ENCODE assay signal across 8 mouse cellular contexts in genomic region chr17:44738121-44738637, GRCm38 (mm10). TPM values are rescaled to one million over a fixed set of nuclear protein-coding genes. Genes with fewer than 3 reads are reported as not detected.
A peak's percentile ranks its signal among the peaks of the same experiment; 100 is the strongest.
DNase-seq lines count a peak whose midpoint lies in the region; ATAC-seq and TF ChIP-seq lines count a peak whose summit lies in the region.

No protein-coding gene starts in this region.

- H3K36me3 ChIP-seq in kidney, embryonic 14.5 days (ENCODE audit: control insufficient read depth, insufficient read depth, low read length): no peaks in the 10 kb centered on the region
- no peaks in the 10 kb centered on the region for H3K36me3 ChIP-seq in forebrain, embryonic 12.5 days (replicated peaks)
- H3K36me3 ChIP-seq in liver, embryonic 14.5 days (replicated peaks; ENCODE audit: control insufficient read depth, insufficient read depth, low read depth): no peaks in the 10 kb centered on the region
- H3K36me3 ChIP-seq in stomach, embryonic 16.5 days (ENCODE audit: control insufficient read depth, insufficient read depth, low read length): no peaks in the 10 kb centered on the region

- peak overlapping the region; percentile 25 for H3K4me2 ChIP-seq in kidney, embryonic 14.5 days (replicated peaks; ENCODE audit: low read depth, low read length)
- peak overlapping the region; percentile 34 for H3K4me2 ChIP-seq in forebrain, embryonic 12.5 days
- H3K4me2 ChIP-seq in liver, embryonic 14.5 days (ENCODE audit: low read depth): peak overlapping the region; percentile 26
- peak overlapping the region; percentile 94 for H3K4me2 ChIP-seq in stomach, embryonic 16.5 days (ENCODE audit: low read depth, low read length)

- no peak overlapping the region for H3K9ac ChIP-seq in kidney, embryonic 14.5 days (ENCODE audit: low read depth, low read length)
- H3K9ac ChIP-seq in forebrain, embryonic 12.5 days: no peak overlapping the region
- H3K9ac ChIP-seq in liver, embryonic 14.5 days (replicated peaks): no peak overlapping the region
- H3K9ac ChIP-seq in stomach, embryonic 16.5 days (ENCODE audit: low read length): peak overlapping the region; percentile 19; the same call in 1 of the 2 replicates

- under 1% methylated on average over 21 of the region's 22 CpGs for WGBS in kidney, embryonic 14.5 days
- WGBS in forebrain, embryonic 12.5 days: 2% methylated on average over 15 of the region's 22 CpGs
- WGBS in liver, embryonic 14.5 days (ENCODE audit: insufficient replicate concordance): 2% methylated on average over 17 of the region's 22 CpGs
- WGBS in stomach, embryonic 16.5 days: 6% methylated on average over 19 of the region's 22 CpGs

- no peak for DNase-seq in kidney, postnatal 14 days
- DNase-seq in ES-CJ7 (ENCODE audit: low read depth, low spot score): peak; percentile 23
- DNase-seq in liver, embryonic 14.5 days (ENCODE audit: low read depth in 3 of 3, low spot score in 3 of 3): no peak
- no peak for DNase-seq in right cerebral cortex, postnatal 25 days

- H3K4me3 ChIP-seq in kidney, embryonic 14.5 days (ENCODE audit: low read length): peak overlapping the region; percentile 25
- H3K4me3 ChIP-seq in forebrain, embryonic 12.5 days (replicated peaks): peak overlapping the region; percentile 18; the same call in 1 of the 2 replicates
- no peak overlapping the region for H3K4me3 ChIP-seq in liver, embryonic 14.5 days (ENCODE audit: insufficient read depth in 1 of 2, low read depth in 2 of 2, low read length in 2 of 2)
- H3K4me3 ChIP-seq in stomach, embryonic 16.5 days (replicated peaks; ENCODE audit: low read length): peak overlapping the region; percentile 19

- H3K4me1 ChIP-seq in kidney, embryonic 14.5 days (ENCODE audit: control insufficient read depth, insufficient read depth, low read length): peaks cover 4% of the 10 kb centered on the region; the same call in 1 of the 2 replicates
- H3K4me1 ChIP-seq in forebrain, embryonic 12.5 days: peaks cover 35% of the 10 kb centered on the region
- no peaks in the 10 kb centered on the region for H3K4me1 ChIP-seq in liver, embryonic 14.5 days (replicated peaks; ENCODE audit: control insufficient read depth in 2 of 2, insufficient read depth in 2 of 2, low read length in 1 of 2)
- peaks cover 17% of the 10 kb centered on the region for H3K4me1 ChIP-seq in stomach, embryonic 16.5 days (ENCODE audit: control insufficient read depth, insufficient read depth, low read length)

- no peak for TF ChIP-seq EP300 in liver, embryonic 14.5 days (IDR thresholded peaks at IDR 0.05; ENCODE audit: low read depth)

- H3K9me3 ChIP-seq in kidney, embryonic 14.5 days (ENCODE audit: control insufficient read depth, low read length): no peaks in the 10 kb centered on the region
- H3K9me3 ChIP-seq in forebrain, embryonic 12.5 days: no peaks in the 10 kb centered on the region
- H3K9me3 ChIP-seq in liver, embryonic 14.5 days (ENCODE audit: control insufficient read depth, low read length): no peaks in the 10 kb centered on the region
- H3K9me3 ChIP-seq in stomach, embryonic 16.5 days (replicated peaks; ENCODE audit: control insufficient read depth, low read length): no peaks in the 10 kb centered on the region

- no peak for TF ChIP-seq CTCF in liver, embryonic 14.5 days (IDR thresholded peaks at IDR 0.05; ENCODE audit: low read depth)

- ATAC-seq in kidney, embryonic 14.5 days (ENCODE audit: low FRiP score, low TSS enrichment): no peak
- no peak for ATAC-seq in forebrain, embryonic 12.5 days (ENCODE audit: low FRiP score)
- ATAC-seq in liver, embryonic 14.5 days (ENCODE audit: insufficient read depth): no peak
- ATAC-seq in stomach, embryonic 16.5 days (ENCODE audit: insufficient read depth, low FRiP score): no peak
- ATAC-seq in erythroid progenitor cell, adult 5-6 weeks (replicated peaks; ENCODE audit: low FRiP score, poor library complexity, severe bottlenecking): no peak

- no peak overlapping the region for H3K27ac ChIP-seq in kidney, embryonic 14.5 days (ENCODE audit: low read depth, low read length)
- no peak overlapping the region for H3K27ac ChIP-seq in forebrain, embryonic 12.5 days
- no peak overlapping the region for H3K27ac ChIP-seq in liver, embryonic 14.5 days
- no peak overlapping the region for H3K27ac ChIP-seq in stomach, embryonic 16.5 days (ENCODE audit: low read length)

- H3K27me3 ChIP-seq in kidney, embryonic 14.5 days (ENCODE audit: control insufficient read depth, insufficient read depth, low read length): peaks cover 56% of the 10 kb centered on the region
- H3K27me3 ChIP-seq in forebrain, embryonic 12.5 days: peaks cover 76% of the 10 kb centered on the region
- H3K27me3 ChIP-seq in liver, embryonic 14.5 days (ENCODE audit: control insufficient read depth, insufficient read depth, low read length): peaks cover 64% of the 10 kb centered on the region
- H3K27me3 ChIP-seq in stomach, embryonic 16.5 days (ENCODE audit: control insufficient read depth, insufficient read depth, low read length): peaks cover 40% of the 10 kb centered on the region

RNA-seq across cellular contexts. Expression of gene Supt3, which starts 38.8 kb away (rescaled TPM):
- 22.4 and 26.5 TPM in 2 replicates for polyA plus RNA-seq in kidney, embryonic 14.5 days (2014; fragmentation: Nextera tagmentation; extraction: Ambion mirVana)
- polyA plus RNA-seq in forebrain, embryonic 12.5 days (2016; fragmentation: Nextera tagmentation; extraction: Ambion mirVana): 21.7 and 23.0 TPM in 2 replicates
- polyA plus RNA-seq in liver, embryonic 14.5 days (2012; rRNA removed): 2.0 and 2.7 TPM in 2 replicates
- 5.3 and 6.4 TPM in 2 replicates for polyA plus RNA-seq in liver, embryonic 14.5 days (2014; fragmentation: Nextera tagmentation; extraction: Ambion mirVana)
- 17.4 and 19.3 TPM in 2 replicates for polyA plus RNA-seq in stomach, embryonic 16.5 days (2015; fragmentation: Nextera tagmentation; extraction: Ambion mirVana)
- 17.7 and 20.5 TPM in 2 replicates for total RNA-seq in erythroid progenitor cell, adult 5-6 weeks (2015; ENCODE audit: low replicate concordance)
- total RNA-seq in erythroid progenitor cell, adult 5-6 weeks (2017; ENCODE audit: low replicate concordance): 9.8 and 19.4 TPM in 2 replicates

Comparison
In these comparisons a context has a peak if more than half of its experiments do, and no peak if none do; other contexts are left out.
1. H3K4me2 ChIP-seq: peak in every context shown above with its lines; median percentile 94 in stomach, embryonic 16.5 days; 34 in forebrain, embryonic 12.5 days; 26 in liver, embryonic 14.5 days; 25 in kidney, embryonic 14.5 days.
2. H3K4me3 ChIP-seq: peak in kidney, embryonic 14.5 days (single experiment), forebrain, embryonic 12.5 days (single experiment) and stomach, embryonic 16.5 days (single experiment); none in liver, embryonic 14.5 days (0 of 2).